Mouse (Mus musculus) retina, postnatal 1 day (tissue): ENCODE results near the gene Naa16.

Source experiments
- DNase-seq: peaks from one replicate; pipeline ENCODE4 v3.0.0-alpha.2; 2012

The Naa16 gene

GRCm38 (mm10) chr14:79296201-79296600, 94.4 kb downstream of the Naa16 start:
- DNase-seq: no peak

- DNase-seq: no peak
Observed at GRCm38 (mm10) chr14:79295579-79295978, 95.0 kb downstream of the Naa16 start.

GRCm38 (mm10) chr14:79294950-79295349, 95.6 kb downstream of the Naa16 start:
- DNase-seq: no peak

GRCm38 (mm10) chr14:79294051-79294814, 96.3 kb downstream of the Naa16 start:
- DNase-seq: peak; percentile 0

GRCm38 (mm10) chr14:79293119-79293780, 97.3 kb downstream of the Naa16 start:
- DNase-seq: peak; percentile 3

- DNase-seq: no peak
Observed at GRCm38 (mm10) chr14:79291629-79292028, 98.9 kb downstream of the Naa16 start.

- peak; percentile 61 for DNase-seq
Observed at GRCm38 (mm10) chr14:79290683-79291425, 99.7 kb downstream of the Naa16 start.

- no peak for DNase-seq
Observed at GRCm38 (mm10) chr14:79289909-79290308, 100.7 kb downstream of the Naa16 start.

GRCm38 (mm10) chr14:79288280-79288679, 102.3 kb downstream of the Naa16 start:
- no peak for DNase-seq

- no peak for DNase-seq
Observed at GRCm38 (mm10) chr14:79287251-79287863, 103.2 kb downstream of the Naa16 start.

GRCm38 (mm10) chr14:79285549-79285948, 105.0 kb downstream of the Naa16 start:
- no peak for DNase-seq

GRCm38 (mm10) chr14:79284616-79285015, 106.0 kb downstream of the Naa16 start:
- DNase-seq: no peak

GRCm38 (mm10) chr14:79283952-79284351, 106.6 kb downstream of the Naa16 start:
- DNase-seq: no peak

- no peak for DNase-seq
Observed at GRCm38 (mm10) chr14:79281894-79282553, 108.6 kb downstream of the Naa16 start.

- DNase-seq: no peak
Observed at GRCm38 (mm10) chr14:79280456-79280855, 110.1 kb downstream of the Naa16 start.

GRCm38 (mm10) chr14:79279494-79279893, 111.1 kb downstream of the Naa16 start:
- DNase-seq: no peak

GRCm38 (mm10) chr14:79278927-79279326, 111.7 kb downstream of the Naa16 start:
- no peak for DNase-seq

- no peak for DNase-seq
Observed at GRCm38 (mm10) chr14:79277922-79278321, 112.7 kb downstream of the Naa16 start.

GRCm38 (mm10) chr14:79275870-79276395, 114.6 kb downstream of the Naa16 start:
- DNase-seq: no peak

GRCm38 (mm10) chr14:79275441-79275840, 115.1 kb downstream of the Naa16 start:
- DNase-seq: no peak
